Mouse (Mus musculus) MEL (cell line): ENCODE results near the gene Ptgir. TPM values are rescaled to one million over a fixed set of nuclear protein-coding genes. Genes with fewer than 3 reads are reported as not detected.
A peak's percentile ranks its signal among the peaks of the same experiment; 100 is the strongest.

Source experiments
- DNase-seq: peaks from one replicate; pipeline ENCODE4 v3.0.0; 2011; ENCODE audit warnings: low read depth, low spot score
- H3K27ac ChIP-seq: 2 replicates; pipeline ENCODE4 v1.5.1; 2012; ENCODE audit warnings: low read depth, mild to moderate bottlenecking, control low read depth, low read length, moderate library complexity; ENCODE audit not compliant: control insufficient read depth
- H3K27me3 ChIP-seq, 2 experiments: fragments of 150-350 bp in 1 of 2; sonication (generic) in 1 of 2; 2 replicates each; pipeline ENCODE4 v1.6.1; 2012; ENCODE audit warnings: low read length in 2 of 2, mild to moderate bottlenecking in 2 of 2, improper control_type of control experiment in 1 of 2, moderate library complexity in 1 of 2; ENCODE audit not compliant: insufficient read depth in 2 of 2, control insufficient read depth in 1 of 2
- H3K36me3 ChIP-seq, 2 experiments: 2 replicates each; pipeline ENCODE4 v1.6.1; 2012 to 2014; ENCODE audit warnings: low read length in 2 of 2, improper control_type of control experiment in 1 of 2, inconsistent platforms in 1 of 2, mild to moderate bottlenecking in 1 of 2; ENCODE audit not compliant: insufficient read depth in 2 of 2, control insufficient read depth in 1 of 2
- H3K4me1 ChIP-seq, 2 experiments: fragments of 150-350 bp in 1 of 2; sonication (generic) in 1 of 2; 2 replicates each; pipeline ENCODE4 v1.6.1; 2012; ENCODE audit warnings: low read length in 2 of 2, improper control_type of control experiment in 1 of 2, mild to moderate bottlenecking in 1 of 2; ENCODE audit not compliant: insufficient read depth in 2 of 2, control insufficient read depth in 1 of 2
- H3K4me3 ChIP-seq, 2 experiments: fragments of 150-350 bp in 1 of 2; sonication (generic) in 1 of 2; 2 replicates each; pipeline ENCODE4 v1.5.1; 2012; ENCODE audit warnings: low read depth in 2 of 2, low read length in 2 of 2, mild to moderate bottlenecking in 2 of 2, moderate library complexity in 2 of 2, control low read depth in 1 of 2, improper control_type of control experiment in 1 of 2; ENCODE audit not compliant: control insufficient read depth in 1 of 2, insufficient read depth in 1 of 2
- H3K79me2 ChIP-seq: 2 replicates; pipeline ENCODE4 v1.6.1; 2012; ENCODE audit warnings: mild to moderate bottlenecking, low read length, moderate library complexity; ENCODE audit not compliant: control insufficient read depth, poor library complexity, insufficient read depth
- H3K9ac ChIP-seq: 2 replicates; pipeline ENCODE4 v1.6.1; 2012; ENCODE audit warnings: low read depth, mild to moderate bottlenecking, control low read depth, low read length, moderate library complexity; ENCODE audit not compliant: control insufficient read depth, poor library complexity, severe bottlenecking
- H3K9me3 ChIP-seq: fragments of 150-350 bp; sonication (generic); replicated peaks from 2 replicates; pipeline ENCODE4 v1.6.1; 2012; ENCODE audit warnings: mild to moderate bottlenecking, low read length, improper control_type of control experiment, moderate library complexity; ENCODE audit not compliant: insufficient read depth
- CHD2 ChIP-seq: IDR thresholded peaks from 2 replicates; pipeline ENCODE4 v1.6.1; 2011; ENCODE audit warnings: low read length, improper control_type of control experiment
- ELF1 ChIP-seq: IDR thresholded peaks from 2 replicates; pipeline ENCODE4 v1.6.1; 2014; ENCODE audit warnings: low read depth, mild to moderate bottlenecking, inconsistent platforms, low read length, improper control_type of control experiment, moderate library complexity
- EP300 ChIP-seq, 2 experiments: IDR thresholded peaks; 2 replicates each; pipeline ENCODE4 v1.6.1; 2011; ENCODE audit warnings: improper control_type of control experiment in 2 of 2, low read length in 2 of 2, low read depth in 1 of 2, mild to moderate bottlenecking in 1 of 2
- GABPA ChIP-seq: IDR thresholded peaks from 2 replicates; pipeline ENCODE4 v1.6.1; 2012; ENCODE audit warnings: low read depth, mild to moderate bottlenecking, inconsistent platforms, low read length, improper control_type of control experiment, moderate library complexity
- GATA1 ChIP-seq: IDR thresholded peaks from 2 replicates; pipeline ENCODE4 v1.6.1; 2011; ENCODE audit warnings: low read depth, low read length, improper control_type of control experiment
- MAZ ChIP-seq: IDR thresholded peaks from 2 replicates; pipeline ENCODE4 v1.6.1; 2012; ENCODE audit warnings: low read depth, mild to moderate bottlenecking, inconsistent platforms, low read length, improper control_type of control experiment
- MXI1 ChIP-seq: IDR thresholded peaks from 2 replicates; pipeline ENCODE4 v1.6.1; 2011; ENCODE audit warnings: mild to moderate bottlenecking, low read depth, low read length, improper control_type of control experiment
- MYB ChIP-seq: IDR thresholded peaks from 2 replicates; pipeline ENCODE4 v1.6.1; 2011; ENCODE audit warnings: mild to moderate bottlenecking, low read depth, low read length, improper control_type of control experiment
- NELFE ChIP-seq: IDR thresholded peaks from 2 replicates; pipeline ENCODE4 v1.6.1; 2011; ENCODE audit warnings: low read depth, low read length, improper control_type of control experiment
- NRF1 ChIP-seq: IDR thresholded peaks from 2 replicates; pipeline ENCODE4 v1.6.1; 2014; ENCODE audit warnings: low read depth, mild to moderate bottlenecking, inconsistent platforms, low read length, improper control_type of control experiment, moderate library complexity; ENCODE audit not compliant: poor library complexity, insufficient read depth, severe bottlenecking
- POLR2AphosphoS2 ChIP-seq: IDR thresholded peaks from 2 replicates; pipeline ENCODE4 v1.6.1; 2011; ENCODE audit warnings: low read length, improper control_type of control experiment
- RAD21 ChIP-seq: IDR thresholded peaks from 2 replicates; pipeline ENCODE4 v1.6.1; 2011; ENCODE audit warnings: mild to moderate bottlenecking, low read depth, low read length, improper control_type of control experiment
- RCOR1 ChIP-seq: IDR thresholded peaks from 2 replicates; pipeline ENCODE4 v1.6.1; 2012; ENCODE audit warnings: low read depth, mild to moderate bottlenecking, inconsistent platforms, low read length, improper control_type of control experiment
- SIN3A ChIP-seq: IDR thresholded peaks from 2 replicates; pipeline ENCODE4 v1.6.1; 2012; ENCODE audit warnings: low read length, improper control_type of control experiment, inconsistent platforms
- TAL1 ChIP-seq: IDR thresholded peaks from 2 replicates; pipeline ENCODE4 v1.6.1; 2012; ENCODE audit warnings: mild to moderate bottlenecking, inconsistent platforms, low read length, moderate library complexity, mixed read lengths
- USF2 ChIP-seq, 2 experiments: IDR thresholded peaks; 2 replicates each; pipeline ENCODE4 v1.6.1; 2011 to 2012; ENCODE audit warnings: improper control_type of control experiment in 2 of 2, low read length in 2 of 2, borderline replicate concordance in 1 of 2, inconsistent platforms in 1 of 2, low read depth in 1 of 2, mild to moderate bottlenecking in 1 of 2; ENCODE audit not compliant: insufficient read depth in 1 of 2
- ZNF384 ChIP-seq: IDR thresholded peaks from 2 replicates; pipeline ENCODE4 v1.6.1; 2012; ENCODE audit warnings: low read depth, mild to moderate bottlenecking, inconsistent platforms, low read length, improper control_type of control experiment
- polyA plus RNA-seq, 2 experiments: library from polyadenylated mRNA; stranded (reverse) in 1 of 2; unstranded in 1 of 2; fragments of >175 nt in 1 of 2; fragments of >200 nt in 1 of 2; gene quantifications; 2 replicates each; pipeline versions ENCODE4 v1.2.1 to v1.2.4; 2012; ENCODE audit warnings: low replicate concordance in 2 of 2, low read depth in 1 of 2; ENCODE audit not compliant: insufficient read length in 2 of 2, insufficient read depth in 1 of 2, missing spikeins in 1 of 2
- total RNA-seq: library from RNA; depleted of rRNA; stranded (reverse); fragments of 300-350 nt; gene quantifications from 2 replicates; pipeline ENCODE4 v1.2.3, GENCODE M21; 2012

Ptgir gene
- total and polyA plus RNA-seq, 3 experiments: 22.8 to 23.7 TPM; not detected in 1

DNA sequence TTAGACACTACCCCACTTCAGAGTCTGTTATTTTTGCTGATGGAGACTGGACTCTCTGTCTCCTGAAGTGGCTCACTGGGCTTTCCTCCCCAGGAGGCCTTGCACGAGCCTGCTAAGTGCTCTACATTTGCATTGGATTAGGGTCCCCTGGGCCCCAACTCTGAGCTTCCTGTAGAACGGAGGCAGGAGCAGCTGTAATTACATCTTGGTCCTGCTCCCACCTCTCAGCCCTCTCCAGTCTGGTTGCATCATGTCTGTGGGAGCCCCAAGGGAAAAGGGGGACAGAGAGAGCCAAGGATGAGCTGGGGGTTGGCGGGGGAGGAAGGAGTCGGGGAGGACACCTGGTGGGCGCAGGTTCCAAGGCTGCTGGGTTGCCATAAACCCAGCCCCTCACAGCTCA lies 5.8 kb upstream of the Ptgir start:
- no peaks in the 10 kb centered on the region for H3K9me3 ChIP-seq
- no peaks in the 10 kb centered on the region for H3K79me2 ChIP-seq
- H3K4me1 ChIP-seq: peaks cover 4 to 22% of the 10 kb centered on the region in 2 experiments; a peak in 3 of 4 replicates
- no peak overlapping the region for H3K27ac ChIP-seq
- H3K4me3 ChIP-seq: no peak overlapping the region
- peaks cover 0 to 3% of the 10 kb centered on the region in 2 experiments; a peak in 2 of 4 replicates for H3K27me3 ChIP-seq
- TF ChIP-seq MAZ (no peak), NELFE (no peak)
- TF ChIP-seq, all 39 proteins: peak for 0
- no peak overlapping the region for H3K9ac ChIP-seq
- DNase-seq: no peak
- H3K36me3 ChIP-seq: peaks cover 0 to 11% of the 10 kb centered on the region in 2 experiments; a peak in 2 of 4 replicates

DNA sequence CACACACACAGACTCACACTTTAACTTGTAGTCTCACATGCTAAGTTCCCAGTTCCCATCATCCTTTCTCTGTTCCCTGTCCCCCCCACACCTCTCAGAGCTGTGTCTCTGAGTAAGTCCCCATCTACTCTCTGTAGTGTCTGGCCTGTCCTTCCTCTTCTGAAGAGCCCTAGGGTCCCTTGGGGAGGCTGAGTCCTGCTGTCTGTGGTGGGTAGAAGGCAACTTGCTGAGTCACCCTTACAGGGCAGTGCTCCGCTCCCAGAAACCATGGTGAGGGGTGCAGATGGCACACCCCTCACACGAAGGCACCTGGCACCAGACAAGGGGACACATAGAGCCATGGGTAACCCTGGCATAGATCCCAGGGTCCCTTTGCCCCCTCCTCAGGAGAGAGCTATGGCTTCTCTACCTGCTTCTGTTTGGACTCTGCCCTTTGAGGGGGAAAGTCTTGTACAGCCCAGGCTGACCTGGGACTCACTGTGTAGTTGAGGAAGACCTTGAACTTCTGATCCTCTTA lies 2.8 kb upstream of the Ptgir start:
- no peak for TF ChIP-seq POLR2AphosphoS2
- TF ChIP-seq NELFE: no peak
- TF ChIP-seq GABPA: peak; percentile 90
- Histone ChIP-seq H3K27ac (0 out of 2 replicates have a peak overlapping the region, but pooled peaks have one; percentile 14), H3K4me3 (no peak overlapping the region), H3K9ac (no peak overlapping the region), H3K4me1 (peaks cover 4 to 30% of the 10 kb centered on the region in 2 experiments; a peak in 3 of 4 replicates), H3K36me3 (peaks cover 0 to 14% of the 10 kb centered on the region in 2 experiments; a peak in 2 of 4 replicates), H3K79me2 (peaks cover 19% of the 10 kb centered on the region), H3K27me3 (peaks cover 0 to 3% of the 10 kb centered on the region in 2 experiments; a peak in 2 of 4 replicates), H3K9me3 (no peaks in the 10 kb centered on the region)
- peak; percentile 63 for DNase-seq

DNA sequence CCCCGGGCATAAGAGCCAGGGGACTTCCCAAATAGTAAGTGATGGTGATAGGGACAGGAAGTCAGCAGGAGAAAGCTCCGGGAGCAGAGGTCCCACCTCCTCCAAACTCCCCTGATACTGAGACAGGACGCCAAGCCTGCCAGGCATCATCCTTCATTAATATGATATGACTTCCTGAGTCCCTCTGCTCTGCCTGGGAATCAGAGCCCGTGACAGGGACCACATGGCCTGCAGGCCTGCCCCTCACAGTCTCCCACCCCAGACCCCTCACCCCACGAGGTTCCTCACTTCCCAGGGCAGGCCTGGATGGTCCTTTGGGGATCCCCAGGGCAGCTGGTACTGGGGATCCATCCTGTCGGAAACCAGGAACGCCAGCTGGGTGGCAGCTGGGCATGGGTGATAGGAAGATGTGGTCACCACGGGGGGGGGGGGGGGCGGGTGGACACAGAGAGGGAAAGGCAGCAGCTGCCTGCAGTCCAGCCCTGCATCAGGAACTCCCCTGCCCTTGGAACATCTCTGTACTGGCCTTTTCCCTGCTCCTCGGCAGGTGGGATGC lies 2.1 kb upstream of the Ptgir start:
- Histone ChIP-seq H3K9me3 (no peaks in the 10 kb centered on the region), H3K27me3 (peaks cover 0 to under 1% of the 10 kb centered on the region in 2 experiments; a peak in 2 of 4 replicates), H3K4me3 (no peak overlapping the region), H3K79me2 (peaks cover 25% of the 10 kb centered on the region), H3K36me3 (peaks cover 0 to 21% of the 10 kb centered on the region in 2 experiments; a peak in 2 of 4 replicates), H3K9ac (no peak overlapping the region), H3K4me1 (peaks cover 4 to 37% of the 10 kb centered on the region in 2 experiments), H3K27ac (no peak overlapping the region)
- 0 out of 2 replicates have a peak, but pooled peaks have one; percentile 14 for TF ChIP-seq TAL1
- no peak for TF ChIP-seq GATA1
- no peak for DNase-seq

DNA sequence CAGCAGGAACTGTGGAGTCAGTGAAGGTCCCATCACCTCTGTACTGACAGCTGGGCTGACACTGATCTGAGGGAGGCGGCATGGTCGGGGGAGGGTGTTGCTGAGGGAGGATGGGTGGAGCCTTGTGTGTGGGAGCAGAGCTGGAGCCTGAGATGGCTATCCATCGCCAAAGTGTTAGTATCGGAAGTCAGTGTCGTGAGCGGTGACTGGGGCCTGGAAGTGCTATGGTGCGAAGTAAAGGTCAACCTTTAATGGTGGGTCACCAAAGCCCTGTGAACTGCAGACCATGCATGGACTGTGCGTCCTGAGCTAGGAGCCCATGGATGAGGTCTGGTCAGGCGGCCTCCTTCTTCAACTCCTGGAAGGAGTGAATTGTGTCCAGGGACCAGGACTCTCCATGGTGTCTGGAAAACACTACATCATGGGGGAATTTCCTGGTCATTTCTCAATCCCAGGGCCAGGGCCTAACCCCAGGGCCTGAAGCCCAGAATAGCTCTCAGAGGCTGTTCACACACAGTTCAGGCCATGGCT lies 734 bp upstream of the Ptgir start:
- peak overlapping the region; percentile 48 for H3K9ac ChIP-seq
- H3K27me3 ChIP-seq: no peaks in the 10 kb centered on the region; a peak in 2 of 4 replicates
- DNase-seq: peak; percentile 82
- peaks cover 6 to 47% of the 10 kb centered on the region in 2 experiments for H3K4me1 ChIP-seq
- H3K4me3 ChIP-seq: peak overlapping the region; percentile 33 to 44
- H3K9me3 ChIP-seq: no peaks in the 10 kb centered on the region
- peaks cover 0 to 33% of the 10 kb centered on the region in 2 experiments for H3K36me3 ChIP-seq
- peak overlapping the region; percentile 61 for H3K27ac ChIP-seq
- peaks cover 27% of the 10 kb centered on the region for H3K79me2 ChIP-seq
- TF ChIP-seq ELF1 (no peak; the same call in 1 of the 2 replicates), GABPA (no peak), ZNF384 (no peak), MXI1 (peak; percentile 72; the same call in 1 of the 2 replicates), MAZ (0 out of 2 replicates have a peak, but pooled peaks have one; percentile 46), SIN3A (peak; percentile 42; the same call in 1 of the 2 replicates), CHD2 (no peak), MYB (no peak), RCOR1 (0 out of 2 replicates have a peak, but pooled peaks have one; percentile 8), RAD21 (no peak), EP300 (IDR thresholded peaks at IDR 0.05; ENCODE audit: low read depth in 1 of 2, low read length in 2 of 2) (0 out of 4 replicates have a peak, but pooled peaks of 1 of the 2 experiments have one; percentile 36), USF2 (IDR thresholded peaks at IDR 0.05; ENCODE audit: borderline replicate concordance in 1 of 2, insufficient read depth in 1 of 2, low read depth in 1 of 2, low read length in 2 of 2) (no peak), NRF1 (no peak)
